Mouse (Mus musculus): ENCODE data around the gene Cabp4.
"Not testable (repeated sequence)": the region's sequence is repeated elsewhere in the genome, so short reads cannot be mapped to it uniquely, and the experiment has no call there.

Gene Cabp4

DNA sequence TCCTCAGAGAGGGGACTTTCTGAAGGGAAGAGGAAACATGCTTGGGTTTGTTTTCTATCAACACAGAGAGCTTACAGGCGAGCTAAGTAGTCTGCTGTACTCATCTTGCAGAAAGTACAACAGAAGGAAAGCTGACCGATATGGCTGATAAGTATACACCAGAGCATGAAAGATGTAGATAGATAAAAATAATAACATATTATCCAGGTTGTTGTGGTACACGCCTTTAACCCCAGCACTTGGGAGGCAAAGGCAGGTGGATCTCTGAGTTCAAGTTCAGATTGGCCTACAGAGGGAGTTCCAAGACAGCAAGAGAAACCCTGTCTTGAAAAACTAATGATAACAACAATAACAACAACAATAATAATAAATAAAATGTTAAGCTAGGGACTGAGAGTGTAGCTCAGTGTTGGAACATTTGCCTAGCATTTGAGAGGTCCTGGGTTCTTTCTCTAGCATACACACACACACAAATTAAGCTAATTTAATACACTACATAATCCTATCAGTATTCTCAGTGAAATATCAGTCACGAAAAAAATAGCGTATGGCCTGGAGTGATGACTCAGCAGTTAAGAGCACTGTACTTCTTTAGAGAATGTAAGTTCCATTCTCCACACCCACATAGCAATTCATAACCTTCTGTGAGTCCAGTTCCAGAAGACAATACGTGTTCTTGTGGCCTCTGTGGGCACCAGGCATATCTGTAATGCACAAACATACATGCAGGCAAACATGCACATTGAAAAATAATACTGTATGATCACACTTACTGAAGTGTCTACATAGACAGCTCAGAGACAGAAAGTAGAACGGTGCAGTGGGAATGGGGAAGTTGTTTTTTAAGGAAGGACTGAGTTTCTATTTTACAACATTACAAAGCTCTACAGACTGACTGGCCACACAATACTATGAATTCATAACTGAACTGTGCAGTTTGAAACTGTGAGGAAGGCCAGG, 21.1 kb downstream of the Cabp4 start:
- DNase-seq (ENCODE audit: low spot score) = no peak

DNA sequence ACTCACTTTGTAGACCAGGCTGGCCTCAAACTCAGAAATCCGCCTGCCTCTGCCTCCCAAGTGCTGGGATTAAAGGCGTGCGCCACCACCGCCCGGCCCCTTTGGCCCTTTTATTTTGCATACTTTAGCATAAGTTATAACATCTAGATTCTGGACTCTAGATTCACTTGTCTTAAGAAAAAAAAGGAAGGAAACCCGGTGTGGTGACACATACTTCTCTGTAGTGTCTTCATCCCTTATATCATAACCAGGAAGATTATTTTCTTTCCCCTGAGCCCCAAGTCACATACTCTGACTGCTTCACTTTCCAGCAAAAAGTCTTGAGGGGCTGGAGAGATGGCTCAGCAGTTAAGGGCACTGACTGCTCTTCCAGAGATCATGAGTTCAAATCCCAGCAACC, 21.9 kb downstream of the Cabp4 start:
- DNase-seq (ENCODE audit: low spot score) = not testable (repeated sequence)

DNA sequence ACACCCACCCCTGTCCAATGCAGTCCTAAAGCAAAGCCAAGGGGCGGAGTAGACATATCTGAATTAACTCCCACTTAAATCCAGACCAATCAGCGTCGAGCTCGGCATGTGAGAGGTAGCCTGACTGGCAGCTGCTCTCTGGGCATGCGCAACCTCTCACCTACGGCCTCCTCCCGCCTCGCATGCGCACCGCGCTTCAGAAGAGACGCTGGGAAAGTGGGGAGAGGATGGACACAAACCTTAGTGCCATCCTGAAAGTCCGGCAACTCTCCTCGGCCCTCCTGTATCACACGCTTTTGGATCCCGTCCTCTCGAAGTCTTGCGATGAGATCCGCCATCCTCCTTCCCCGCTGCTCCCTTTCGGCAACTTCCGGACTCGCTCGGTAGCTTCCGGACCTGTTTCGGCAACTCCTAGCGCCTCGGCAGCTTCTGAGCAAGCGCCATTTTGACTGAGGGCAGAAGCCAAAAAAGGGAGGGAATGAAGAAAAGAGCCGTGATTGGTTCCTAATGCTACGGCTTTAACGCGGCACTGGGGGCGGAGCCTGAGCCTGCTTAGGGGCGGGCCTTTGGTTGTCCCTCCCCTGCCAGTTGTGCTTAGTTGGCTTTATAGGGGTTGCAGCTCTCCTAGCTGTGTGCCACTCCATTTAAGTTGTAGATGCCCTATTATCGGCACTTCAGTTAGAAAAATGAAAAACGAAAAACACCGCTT, 22.6 kb downstream of the Cabp4 start:
- peak; percentile 96 for DNase-seq (ENCODE audit: low spot score)

DNA sequence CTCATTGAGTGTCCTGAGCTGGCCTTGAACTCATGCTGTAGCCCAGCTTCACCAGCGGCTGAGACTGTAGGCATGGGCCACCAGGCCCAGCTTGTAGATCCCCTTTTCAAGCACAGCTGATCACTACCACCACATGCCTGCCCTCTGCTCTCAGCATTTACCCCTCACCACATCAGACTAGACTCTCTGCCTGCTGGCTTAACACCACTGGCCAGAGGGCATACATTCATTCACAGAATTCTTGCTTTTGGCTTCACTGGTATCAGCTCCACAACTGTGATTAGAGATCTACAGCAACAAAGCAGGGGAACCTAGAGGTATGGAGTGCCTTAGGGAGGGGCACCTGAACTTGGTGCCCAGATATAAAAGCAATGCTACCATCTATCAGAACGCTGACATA, 23.3 kb downstream of the Cabp4 start:
- DNase-seq (ENCODE audit: low spot score) = no peak

DNA sequence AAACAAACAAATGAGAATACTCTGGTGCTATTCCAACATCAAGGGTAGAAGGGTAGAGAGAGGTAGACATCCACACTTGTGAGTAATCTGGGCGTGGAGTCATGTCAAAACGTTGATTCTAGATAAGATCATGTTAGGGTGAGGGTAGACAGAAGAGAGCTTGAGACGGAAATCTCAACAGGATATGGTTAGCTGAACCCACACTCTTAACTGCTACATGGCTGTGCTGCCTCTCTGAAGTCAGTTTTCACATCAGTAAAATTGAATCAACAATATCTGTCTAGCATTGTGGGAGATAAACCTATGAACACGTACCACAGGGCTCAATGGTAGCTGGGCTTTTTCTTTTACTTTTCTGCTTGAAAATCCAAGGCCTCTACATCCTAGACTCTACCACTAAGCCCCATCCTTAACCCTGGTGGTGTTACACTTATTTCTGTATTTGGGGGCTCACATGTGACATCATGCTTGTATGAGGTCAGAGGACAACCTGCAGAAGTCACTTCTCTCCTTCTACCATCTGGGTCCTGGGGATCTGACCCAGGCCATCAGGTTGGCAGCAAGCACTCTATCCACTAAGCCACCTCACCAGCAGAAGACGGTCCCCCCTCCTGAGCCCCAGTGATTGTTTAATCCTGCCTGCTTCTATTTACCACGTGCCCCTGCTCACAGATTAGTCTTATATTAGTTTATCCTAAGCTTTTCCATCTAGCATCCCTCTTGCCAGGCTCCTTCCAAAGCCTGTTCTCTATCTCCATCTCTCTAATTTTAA, 23.9 kb downstream of the Cabp4 start:
- DNase-seq (ENCODE audit: low spot score) = no peak

DNA sequence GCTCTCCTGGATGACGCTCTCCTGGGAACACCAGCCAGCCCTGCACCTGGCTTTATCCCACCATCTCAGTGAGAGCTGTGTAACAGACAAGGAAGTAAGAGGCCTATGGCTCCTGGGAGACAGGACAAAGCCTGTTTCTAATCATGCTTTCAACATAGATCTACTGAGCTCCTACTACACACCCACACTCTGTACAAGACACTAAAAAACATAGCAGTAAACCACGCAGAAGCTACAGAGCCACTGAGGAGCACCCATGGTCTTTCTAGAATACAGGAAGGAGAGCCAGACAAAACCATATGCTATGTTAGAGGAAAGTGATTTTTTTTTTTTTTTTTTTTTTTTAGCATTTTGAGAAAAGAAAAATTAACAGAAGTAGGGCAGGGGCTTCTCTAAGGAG, 25.5 kb downstream of the Cabp4 start:
- DNase-seq (ENCODE audit: low spot score) = no peak

DNA sequence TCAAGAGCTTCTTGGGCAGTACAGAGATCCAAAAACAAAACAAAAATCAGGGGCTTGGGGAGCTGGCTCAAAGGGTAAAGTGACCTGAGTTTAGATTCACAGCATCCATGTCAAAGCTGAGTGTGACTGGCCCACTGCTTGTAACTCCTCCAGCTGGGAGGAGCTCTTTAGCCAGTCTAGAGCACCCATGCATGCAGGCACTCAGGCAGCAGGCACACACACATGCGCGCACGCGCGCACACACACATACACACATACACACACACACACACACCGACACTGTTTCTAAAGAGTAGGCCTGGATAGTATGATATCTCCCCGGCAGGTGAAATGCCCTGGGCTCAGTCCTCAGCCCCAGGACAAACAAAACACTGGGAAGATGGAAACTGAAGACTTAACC, 26.8 kb downstream of the Cabp4 start:
- no peak for DNase-seq (ENCODE audit: low spot score)

DNA sequence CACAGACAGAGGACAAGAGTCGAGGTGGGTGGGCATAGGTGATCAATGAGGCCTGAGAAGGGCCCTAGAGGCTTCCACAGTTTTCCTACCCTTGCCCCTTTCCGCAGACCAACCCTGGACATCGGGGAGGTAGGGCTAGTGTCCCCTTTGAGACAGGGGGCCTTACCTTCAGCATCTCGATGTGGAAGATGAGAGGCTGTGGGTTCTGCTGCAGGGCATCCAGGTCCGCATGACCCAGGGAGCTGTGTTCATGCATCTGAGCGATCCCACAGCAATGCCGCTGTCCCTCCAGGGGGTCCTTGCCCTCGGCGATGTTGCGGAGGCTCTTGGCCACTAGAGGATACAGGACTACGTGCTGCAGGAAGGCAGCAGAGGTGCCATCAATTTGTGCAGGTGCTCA, 28.0 kb downstream of the Cabp4 start:
- DNase-seq (ENCODE audit: low spot score) = no peak

DNA sequence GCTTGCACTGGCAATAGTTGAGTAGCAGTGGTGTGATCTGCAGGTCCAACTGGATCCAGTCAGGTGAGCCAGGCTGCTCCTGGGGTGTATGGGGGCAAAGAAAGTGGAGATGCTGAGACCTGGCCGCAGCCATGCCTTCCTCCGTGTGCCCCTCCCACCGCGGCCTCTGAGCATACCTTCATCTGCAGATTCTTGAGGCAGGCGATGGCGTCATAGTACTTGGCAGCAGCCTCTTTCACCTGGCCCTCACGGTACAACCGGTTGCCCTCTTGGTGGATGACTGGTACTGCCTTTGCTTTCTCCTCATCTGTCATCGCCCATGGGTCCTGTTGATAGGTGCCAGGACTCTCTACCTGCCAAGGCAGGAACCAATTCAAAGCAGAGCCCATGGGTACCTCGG, 28.7 kb downstream of the Cabp4 start:
- DNase-seq (ENCODE audit: low spot score) = no peak

DNA sequence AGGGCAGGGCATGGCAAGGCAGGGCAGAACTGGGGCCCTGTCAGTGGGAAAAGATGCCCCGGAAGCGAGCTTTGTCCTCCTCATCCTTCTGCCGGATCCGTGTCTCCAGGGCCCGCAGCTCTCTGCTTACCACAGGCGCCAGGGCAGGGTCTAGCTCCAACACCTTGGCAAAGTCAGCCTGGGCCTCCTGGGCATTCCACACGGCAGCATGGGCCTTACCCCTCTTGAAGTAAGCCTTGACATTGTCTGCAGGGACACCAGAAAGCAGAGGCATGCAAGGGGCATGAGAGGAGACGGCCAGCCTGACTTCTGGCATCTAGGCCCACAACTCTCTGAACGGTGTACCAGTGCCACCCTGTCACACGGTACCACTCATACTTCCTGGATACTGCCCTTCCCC, 29.3 kb downstream of the Cabp4 start:
- DNase-seq (ENCODE audit: low spot score) = no peak

DNA sequence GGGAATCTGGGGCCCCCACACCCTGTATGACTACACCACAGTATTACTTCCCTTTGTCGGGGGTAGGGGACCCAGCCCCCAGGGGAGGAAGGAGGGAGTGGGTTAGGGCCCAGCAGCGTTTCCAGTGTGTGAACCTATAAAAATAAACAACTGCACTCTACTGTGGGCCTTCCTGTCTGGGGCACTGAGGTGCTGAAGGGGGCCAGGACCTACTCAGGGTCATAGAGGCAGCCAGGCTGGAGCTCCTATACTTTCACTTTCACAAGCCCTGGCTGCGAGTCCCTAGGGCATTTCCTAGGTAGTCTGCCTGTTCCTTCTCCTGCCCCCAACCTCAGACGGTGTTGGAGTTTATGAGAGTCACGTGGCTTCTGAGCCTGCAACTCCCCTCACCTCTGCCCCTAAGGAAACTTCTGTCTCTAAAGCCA, 30.0 kb downstream of the Cabp4 start:
- DNase-seq (ENCODE audit: low spot score) = no peak

DNA sequence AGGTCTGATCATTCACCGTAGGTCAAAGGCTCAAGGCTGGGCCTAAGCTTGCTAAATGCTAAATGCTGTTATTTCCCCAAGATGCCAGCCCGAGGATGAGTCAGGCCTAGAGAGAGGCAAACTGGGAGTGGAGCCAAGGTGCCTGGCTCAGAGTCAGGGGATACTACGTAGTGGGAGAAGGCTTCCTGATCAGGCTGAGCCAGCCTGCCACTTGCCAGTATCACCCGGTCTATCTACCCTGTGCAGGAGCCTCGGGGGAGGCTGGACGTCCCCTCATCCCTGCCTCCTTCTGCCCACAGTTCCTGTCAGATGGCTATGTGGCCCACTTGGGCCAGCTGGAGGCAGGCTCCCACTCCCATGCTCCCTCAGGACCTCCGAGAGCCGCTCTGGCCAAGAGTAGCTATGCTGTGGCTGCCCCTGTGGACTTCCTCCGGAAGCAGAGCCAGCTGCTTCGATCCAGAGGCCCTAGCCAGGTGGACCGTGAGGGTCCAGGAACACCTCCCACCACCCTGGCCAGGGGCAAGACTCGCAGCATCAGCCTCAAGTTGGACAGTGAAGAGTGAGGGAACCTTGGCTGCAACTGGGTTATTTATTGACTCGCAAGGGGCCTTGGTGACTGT, 30.5 kb downstream of the Cabp4 start:
- DNase-seq (ENCODE audit: low spot score) = peak; percentile 88

DNA sequence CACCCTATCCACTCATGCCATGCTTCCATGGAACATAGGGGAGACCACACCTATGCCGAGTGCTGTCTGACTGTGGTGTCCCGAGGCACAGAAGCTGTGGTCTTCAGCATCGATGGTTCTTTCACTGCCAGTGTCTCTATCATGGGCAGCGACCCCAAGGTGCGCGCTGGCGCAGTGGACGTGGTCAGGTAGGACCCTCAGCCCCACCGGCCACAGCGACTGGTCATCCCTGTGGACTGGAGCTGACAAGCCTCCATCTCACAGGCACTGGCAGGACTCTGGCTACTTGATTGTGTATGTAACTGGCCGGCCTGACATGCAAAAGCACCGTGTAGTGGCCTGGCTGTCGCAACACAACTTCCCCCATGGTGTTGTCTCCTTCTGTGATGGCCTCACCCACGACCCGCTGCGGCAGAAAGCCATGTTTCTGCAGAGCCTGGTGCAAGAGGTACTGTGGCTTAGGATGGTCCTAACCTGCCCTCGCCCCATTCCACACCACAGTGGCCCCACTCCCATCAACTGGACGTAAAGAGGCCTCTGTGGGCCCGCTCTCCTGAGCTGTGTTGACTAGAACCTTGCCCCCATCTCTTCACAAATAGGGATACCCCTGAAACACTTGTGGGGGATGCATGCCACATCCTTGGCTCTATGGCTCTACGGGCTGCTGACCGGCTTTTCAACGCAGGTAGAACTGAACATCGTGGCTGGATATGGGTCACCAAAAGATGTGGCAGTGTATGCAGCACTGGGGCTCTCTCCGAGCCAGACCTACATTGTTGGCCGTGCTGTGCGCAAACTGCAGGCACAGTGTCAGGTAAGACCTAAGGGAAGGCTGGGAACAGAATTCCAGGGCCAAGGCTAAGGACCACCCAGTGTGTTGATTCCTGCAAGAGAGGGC, 31.5 kb downstream of the Cabp4 start:
- DNase-seq (ENCODE audit: low spot score) = no peak

DNA sequence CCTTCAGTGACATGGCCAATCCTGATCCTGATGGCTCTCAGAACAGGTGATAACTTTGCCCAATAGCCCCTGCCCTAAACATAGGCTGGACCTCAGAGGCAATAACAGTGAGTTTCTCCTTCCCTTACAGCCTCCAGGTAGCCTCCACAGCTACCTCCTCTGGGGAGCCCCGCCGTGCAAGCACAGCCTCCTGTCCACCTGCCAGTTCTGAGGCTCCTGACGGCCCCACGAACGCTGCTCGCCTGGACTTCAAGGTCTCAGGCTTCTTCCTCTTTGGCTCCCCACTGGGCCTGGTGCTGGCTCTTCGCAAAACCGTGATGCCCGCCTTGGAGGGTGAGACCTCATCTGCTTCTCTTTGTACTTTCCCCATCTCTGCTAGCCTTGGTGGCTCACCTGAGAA, 35.3 kb downstream of the Cabp4 start:
- DNase-seq (ENCODE audit: low spot score) = no peak

DNA sequence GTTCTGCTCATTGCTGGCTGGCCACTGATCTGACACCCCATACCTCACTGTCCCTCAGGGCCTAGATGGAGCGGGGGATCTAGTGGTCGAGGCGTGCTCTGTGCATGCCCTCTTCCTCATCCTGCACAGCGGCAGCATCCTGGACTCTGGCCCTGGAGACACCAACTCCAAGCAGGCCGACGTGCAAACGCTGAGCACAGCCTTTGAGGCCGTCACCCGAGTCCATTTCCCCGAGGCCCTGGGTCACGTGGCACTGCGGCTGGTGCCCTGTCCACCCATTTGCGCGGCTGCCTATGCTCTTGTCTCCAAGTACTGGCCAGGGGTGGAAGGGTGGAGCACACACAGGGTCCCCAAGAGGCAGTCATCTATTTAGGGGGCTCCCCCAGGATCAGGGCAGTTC, 37.2 kb downstream of the Cabp4 start:
- DNase-seq (ENCODE audit: low spot score) = no peak

DNA sequence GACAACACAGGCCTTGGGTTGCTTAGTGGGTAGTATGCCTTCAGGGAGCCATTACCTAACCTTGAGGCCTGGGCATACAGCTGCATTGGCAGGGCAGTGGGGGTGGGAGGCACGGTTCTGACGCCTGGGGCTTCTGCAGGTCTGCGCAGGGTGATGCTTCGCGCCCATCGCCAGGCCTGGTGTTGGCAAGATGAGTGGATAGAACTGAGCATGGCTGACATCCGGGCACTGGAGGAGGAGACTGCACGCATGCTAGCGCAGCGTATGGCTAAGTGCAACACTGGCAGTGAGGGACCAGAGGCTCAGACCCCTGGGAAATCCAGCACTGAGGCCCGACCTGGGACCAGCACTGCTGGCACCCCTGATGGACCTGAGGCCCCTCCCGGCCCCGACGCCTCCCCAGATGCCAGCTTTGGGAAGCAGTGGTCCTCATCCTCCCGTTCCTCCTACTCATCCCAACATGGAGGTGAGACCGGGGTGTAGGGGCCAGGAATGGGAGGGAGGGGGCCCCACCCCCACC, 39.1 kb downstream of the Cabp4 start:
- no peak for DNase-seq (ENCODE audit: low spot score)

DNA sequence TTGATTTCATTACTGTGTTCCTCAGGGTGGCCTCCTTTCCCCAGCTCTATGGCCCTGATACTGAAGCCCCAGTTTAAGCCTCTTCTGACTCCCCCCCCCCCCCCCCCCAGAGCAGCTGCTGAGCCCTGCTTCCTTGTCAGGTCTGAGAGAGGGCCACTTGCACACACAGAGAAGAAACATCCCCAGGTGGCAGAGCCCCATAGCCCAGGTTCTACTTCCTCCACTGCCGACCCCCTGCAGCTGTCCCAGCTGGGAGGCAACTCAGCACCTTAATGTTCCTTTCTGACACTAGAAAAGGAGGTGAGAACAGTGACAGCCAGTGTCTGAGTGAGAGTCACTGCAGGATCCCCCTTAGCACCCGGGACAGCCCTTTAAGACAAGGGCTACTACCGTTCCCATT, 40.0 kb downstream of the Cabp4 start:
- DNase-seq (ENCODE audit: low spot score) = no peak

DNA sequence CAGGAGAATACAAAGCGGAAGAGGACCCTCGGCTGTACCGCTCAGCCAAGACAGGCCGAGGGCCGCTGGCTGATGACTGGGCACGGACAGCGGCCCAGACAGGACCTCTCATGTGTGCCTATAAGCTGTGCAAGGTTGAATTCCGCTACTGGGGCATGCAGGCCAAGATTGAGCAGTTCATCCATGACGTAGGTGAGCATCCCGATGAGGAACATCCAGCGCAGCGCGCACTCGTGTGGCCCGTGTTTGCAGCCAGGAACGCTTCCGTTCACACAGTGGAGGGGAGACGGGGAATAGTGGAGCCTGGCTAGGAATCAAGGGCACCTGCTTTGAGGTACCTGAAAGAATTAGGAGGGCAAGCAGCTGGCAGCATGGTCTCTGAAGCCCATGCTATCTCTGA, 40.5 kb downstream of the Cabp4 start:
- no peak for DNase-seq (ENCODE audit: low spot score)

DNA sequence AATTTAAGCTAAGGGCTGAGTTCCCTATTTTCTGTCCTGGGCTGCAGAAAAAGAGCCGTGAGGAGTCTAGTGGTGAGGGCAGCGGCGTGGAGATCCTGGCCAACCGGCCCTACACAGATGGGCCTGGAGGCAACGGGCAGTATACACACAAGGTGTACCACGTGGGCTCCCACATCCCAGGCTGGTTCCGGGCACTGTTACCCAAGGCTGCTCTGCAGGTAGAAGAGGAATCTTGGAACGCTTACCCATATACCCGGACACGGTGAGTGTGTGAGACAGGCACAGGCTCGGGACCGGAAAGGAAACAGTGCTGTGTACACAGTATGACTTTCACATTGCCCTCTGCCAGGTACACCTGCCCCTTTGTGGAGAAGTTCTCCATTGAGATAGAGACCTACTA, 41.2 kb downstream of the Cabp4 start:
- DNase-seq (ENCODE audit: low spot score) = no peak

DNA sequence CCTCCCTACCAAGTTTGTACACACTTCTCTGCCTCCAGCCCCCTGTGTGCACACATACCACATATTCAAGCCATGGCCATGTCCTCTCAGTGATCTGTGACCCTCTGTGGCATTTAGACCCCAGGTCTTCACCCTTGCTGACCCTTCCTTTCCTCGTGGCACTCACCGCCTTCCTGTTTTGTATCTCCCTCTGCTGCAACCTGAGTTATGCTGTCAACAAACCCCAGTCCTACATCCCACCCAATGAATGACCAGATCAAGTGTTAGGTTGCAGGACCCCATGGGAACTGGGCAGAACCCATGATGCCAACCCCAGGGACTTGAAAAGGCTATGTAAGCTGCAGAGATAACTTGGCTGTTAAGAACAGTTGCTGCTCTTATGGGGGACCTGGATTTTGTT, 41.8 kb downstream of the Cabp4 start:
- no peak for DNase-seq (ENCODE audit: low spot score)

DNA sequence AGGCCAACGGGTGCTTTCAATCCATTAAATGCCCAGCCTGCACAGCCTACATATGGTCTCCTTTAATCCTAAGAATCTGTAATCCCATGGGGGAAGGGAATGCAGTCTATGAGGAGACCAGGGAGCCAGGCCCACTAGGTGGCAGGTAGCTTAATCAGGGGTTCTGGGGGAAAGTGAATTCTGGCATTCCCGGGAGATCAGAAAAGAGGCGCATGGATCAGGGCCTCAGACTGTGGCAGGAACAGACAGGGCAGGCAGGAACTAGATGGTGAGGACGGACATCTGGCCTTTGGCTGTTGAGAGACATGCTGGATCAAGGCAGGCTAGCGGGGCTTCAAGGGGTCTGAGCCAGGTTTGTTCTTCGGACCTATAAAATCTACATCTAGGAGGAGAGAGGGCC, 42.4 kb downstream of the Cabp4 start:
- DNase-seq (ENCODE audit: low spot score) = no peak

Data from ovary, adult 18-20 months (tissue).